In genomic region chr6:101446316-101446715, GRCm38 (mm10) we compare ENCODE assay signal across 24 mouse cellular contexts.
A peak's percentile ranks its signal among the peaks of the same experiment; 100 is the strongest.
DNase-seq lines count a peak whose midpoint lies in the region; ATAC-seq and TF ChIP-seq lines count a peak whose summit lies in the region.
"Had no signal": no experiment of that assay in that cellular context is flagged by ENCODE, and none has a peak within 500 bp of the region (broad histone marks: within the 10 kb centered on the region; RNA-seq: fewer than 3 reads in every experiment).

No protein-coding gene starts in this region.

- intact Hi-C loops in left cerebral cortex, adult 2 months (cut with DNase I) = no loop called here

- no peak for DNase-seq in frontal cortex, adult 2 months (ENCODE audit: extremely low spot score in 1 of 2, low spot score in 1 of 2)
- no peak for DNase-seq in left cerebral cortex, adult 2 months (ENCODE audit: extremely low spot score in 1 of 2, low spot score in 2 of 2)
- DNase-seq in left cerebral cortex, adult 11 months (ENCODE audit: low spot score) = no peak
- DNase-seq in adipocyte (ENCODE audit: low spot score) = peak; percentile 34
- peak; percentile 3 for DNase-seq in adrenal gland, postnatal 25 days
- no peak for DNase-seq in embryo, embryonic 10.5 days (ENCODE audit: low spot score)
- DNase-seq: B cell, adult 2 months; cerebellum, adult 9-10 months; gastrocnemius, adult 2 months; heart, postnatal 4 days; kidney, adult 8-10 months; liver, embryonic 13.5 days; lung, postnatal 36 days; right cerebral cortex, postnatal 14 days; thymus, postnatal 14 days had no signal

- peak overlapping the region; percentile 47; the same call in 1 of the 2 replicates for H3K27ac ChIP-seq in left cerebral cortex, adult 2 months
- H3K27ac ChIP-seq: forebrain, embryonic 12.5 days; gastrocnemius, adult 2 months; hindbrain, embryonic 14.5 days; liver, embryonic 13.5 days; lung, embryonic 15.5 days; midbrain, embryonic 13.5 days had no signal

- no peak overlapping the region for H3K4me3 ChIP-seq in left cerebral cortex, adult 2 months
- H3K4me3 ChIP-seq: erythroblast, embryonic 14.5 days; forebrain, embryonic 12.5 days; gastrocnemius, adult 2 months; liver, embryonic 13.5 days; lung, embryonic 15.5 days; megakaryocyte, embryonic 14.5 days; midbrain, embryonic 13.5 days had no signal

- TF ChIP-seq CTCF in left cerebral cortex, adult 2 months (IDR thresholded peaks at IDR 0.05) = no peak

- peak; percentile 36; the same call in 1 of the 2 replicates for ATAC-seq in frontal cortex, adult (ENCODE audit: low TSS enrichment)
- ATAC-seq: inflammation-experienced regulatory T-cells, adult 6 months; midbrain, embryonic 13.5 days; Patski had no signal

Comparison
In these comparisons a context has a peak if more than half of its experiments do, and no peak if none do; other contexts are left out.
1. DNase-seq: peak in adipocyte (single experiment) and adrenal gland, postnatal 25 days (single experiment); none in frontal cortex, adult 2 months (0 of 2), left cerebral cortex, adult 2 months (0 of 2), left cerebral cortex, adult 11 months (single experiment) and embryo, embryonic 10.5 days (single experiment).